Mouse (Mus musculus) embryonic facial prominence, embryonic 12.5 days (tissue): ENCODE results near the gene Tcea3. TPM values are rescaled to one million over a fixed set of nuclear protein-coding genes. Genes with fewer than 3 reads are reported as not detected.

ENCODE experiments used
- ATAC-seq: fragments of 200-750 bp; cut with Nextera tagmentation; 2 replicates; pipeline ENCODE4 v1.8.0; 2017; ENCODE audit not compliant: insufficient number of reproducible peaks, insufficient read depth, low FRiP score, low TSS enrichment
- H3K27ac ChIP-seq: fragments of 300-500 bp; sonication (generic); 2 replicates; pipeline ENCODE4 v1.5.1; 2016; ENCODE audit warnings: mild to moderate bottlenecking
- H3K27me3 ChIP-seq: fragments of 300-500 bp; sonication (generic); 2 replicates; pipeline ENCODE4 v1.6.1; 2016; ENCODE audit warnings: mild to moderate bottlenecking, moderate library complexity
- H3K36me3 ChIP-seq: fragments of 300-500 bp; sonication (generic); 2 replicates; pipeline ENCODE4 v1.6.1; 2016; ENCODE audit warnings: mild to moderate bottlenecking
- H3K4me1 ChIP-seq: fragments of 300-500 bp; sonication (generic); 2 replicates; pipeline ENCODE4 v1.6.1; 2016
- H3K4me2 ChIP-seq: fragments of 300-500 bp; sonication (generic); replicated peaks from 2 replicates; pipeline ENCODE4 v1.6.1; 2016; ENCODE audit warnings: mild to moderate bottlenecking, moderate library complexity
- H3K4me3 ChIP-seq: fragments of 300-500 bp; sonication (generic); 2 replicates; pipeline ENCODE4 v1.5.1; 2016; ENCODE audit warnings: mild to moderate bottlenecking
- H3K9ac ChIP-seq: fragments of 300-500 bp; sonication (generic); 2 replicates; pipeline ENCODE4 v1.6.1; 2016; ENCODE audit warnings: mild to moderate bottlenecking, moderate library complexity
- H3K9me3 ChIP-seq: fragments of 300-500 bp; sonication (generic); 2 replicates; pipeline ENCODE4 v1.6.1; 2016; ENCODE audit warnings: mild to moderate bottlenecking, moderate library complexity
- WGBS: fragments of 180-500 bp; shearing (Covaris S2); methylation state at CpG from one replicate; pipeline ENCODE4 v1.1.7; 2016; 5-methylcytosine and 5-hydroxymethylcytosine counted together
- polyA plus RNA-seq: library from polyadenylated mRNA; unstranded; fragments of >200 nt; fragmentation: Nextera tagmentation; extraction: Ambion mirVana; gene quantifications from 2 replicates; pipeline ENCODE4 v1.2.1, GENCODE M21; 2016

Tcea3 gene
- polyA plus RNA-seq, 1 experiment from 2014 or later, result 4.1 TPM

DNA sequence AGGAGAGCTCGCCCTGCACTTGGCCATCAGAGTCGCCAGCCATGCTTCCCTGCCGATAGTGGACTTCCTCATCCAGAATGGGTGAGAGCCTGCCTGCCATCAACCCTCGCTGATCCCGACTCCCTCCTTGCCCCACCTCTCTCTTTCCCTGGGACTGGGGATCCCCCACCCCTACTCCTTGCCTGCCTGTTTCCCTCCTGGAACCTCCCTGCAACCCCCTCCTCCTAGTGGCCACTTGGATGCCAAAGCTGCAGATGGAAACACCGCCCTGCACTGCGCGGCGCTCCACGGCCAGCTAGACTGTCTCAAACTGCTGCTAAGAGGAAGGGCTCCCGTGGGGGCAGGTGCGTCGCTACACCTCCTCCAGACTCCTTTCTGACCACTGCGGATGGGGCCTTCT, 7.4 kb upstream of the Tcea3 start:
- peaks cover 61% of the 10 kb centered on the region for H3K27me3 ChIP-seq
- no peaks in the 10 kb centered on the region for H3K9me3 ChIP-seq
- no peak overlapping the region for H3K9ac ChIP-seq
- no peak overlapping the region for H3K4me2 ChIP-seq
- H3K27ac ChIP-seq, result no peak overlapping the region
- H3K36me3 ChIP-seq, result peaks cover 34% of the 10 kb centered on the region
- no peak overlapping the region for H3K4me3 ChIP-seq
- 68% methylated on average over 14 of the region's 14 CpGs for WGBS
- no peak for ATAC-seq
- H3K4me1 ChIP-seq, result peaks cover 6% of the 10 kb centered on the region

GRCm38 (mm10) chr4:136240955-136241354, 6.6 kb upstream of the Tcea3 start:
- H3K27me3 ChIP-seq, result peaks cover 69% of the 10 kb centered on the region
- ATAC-seq, result no peak
- WGBS, result 42% methylated on average over 8 of the region's 8 CpGs
- H3K4me2 ChIP-seq, result no peak overlapping the region
- H3K4me3 ChIP-seq, result no peak overlapping the region
- no peak overlapping the region for H3K27ac ChIP-seq
- no peak overlapping the region for H3K9ac ChIP-seq
- H3K4me1 ChIP-seq, result peaks cover 6% of the 10 kb centered on the region
- peaks cover 33% of the 10 kb centered on the region for H3K36me3 ChIP-seq
- no peaks in the 10 kb centered on the region for H3K9me3 ChIP-seq

GRCm38 (mm10) chr4:136242065-136242703, 5.3 kb upstream of the Tcea3 start:
- Histone ChIP-seq H3K4me3 (no peak overlapping the region), H3K9me3 (no peaks in the 10 kb centered on the region), H3K4me2 (no peak overlapping the region), H3K9ac (no peak overlapping the region), H3K27ac (no peak overlapping the region), H3K27me3 (peaks cover 77% of the 10 kb centered on the region), H3K4me1 (peaks cover 17% of the 10 kb centered on the region), H3K36me3 (peaks cover 24% of the 10 kb centered on the region)
- WGBS, result 47% methylated on average over 8 of the region's 8 CpGs
- ATAC-seq, result no peak

- Histone ChIP-seq H3K9me3 (no peaks in the 10 kb centered on the region), H3K36me3 (peaks cover 24% of the 10 kb centered on the region), H3K27me3 (peaks cover 77% of the 10 kb centered on the region), H3K4me1 (peaks cover 22% of the 10 kb centered on the region), H3K9ac (no peak overlapping the region), H3K4me3 (no peak overlapping the region), H3K27ac (no peak overlapping the region), H3K4me2 (no peak overlapping the region)
- 78% methylated on average over 7 of the region's 7 CpGs for WGBS
- no peak for ATAC-seq
These were observed 4.8 kb upstream of the Tcea3 start for GRCm38 (mm10) chr4:136242728-136243127.

GRCm38 (mm10) chr4:136244208-136244607, 3.3 kb upstream of the Tcea3 start:
- Histone ChIP-seq H3K9ac (no peak overlapping the region), H3K9me3 (no peaks in the 10 kb centered on the region), H3K27me3 (peaks cover 78% of the 10 kb centered on the region), H3K36me3 (peaks cover 24% of the 10 kb centered on the region), H3K4me2 (no peak overlapping the region), H3K27ac (no peak overlapping the region), H3K4me1 (peaks cover 31% of the 10 kb centered on the region), H3K4me3 (no peak overlapping the region)
- whole genome bisulfite sequencing, result 63% methylated on average over 7 of the region's 7 CpGs
- ATAC-seq, result no peak

- Histone ChIP-seq H3K4me1 (peaks cover 33% of the 10 kb centered on the region), H3K9ac (no peak overlapping the region)
These were observed 1.8 kb upstream of the Tcea3 start for GRCm38 (mm10) chr4:136245681-136246080.

GRCm38 (mm10) chr4:136246568-136246969, 960 bp upstream of the Tcea3 start:
- Histone ChIP-seq H3K4me1 (peaks cover 33% of the 10 kb centered on the region), H3K9ac (peak overlapping the region; percentile 10; the same call in 1 of the 2 replicates), H3K27me3 (peaks cover 79% of the 10 kb centered on the region), H3K27ac (no peak overlapping the region), H3K36me3 (peaks cover 16% of the 10 kb centered on the region), H3K4me3 (no peak overlapping the region), H3K4me2 (peak overlapping the region; percentile 6; the same call in 1 of the 2 replicates), H3K9me3 (no peaks in the 10 kb centered on the region)
- WGBS, result 4% methylated on average over 12 of the region's 12 CpGs
- no peak for ATAC-seq

More at GRCm38 (mm10) chr4:136245681-136246080, 1.8 kb upstream of the Tcea3 start:
- WGBS, result 31% methylated on average over 5 of the region's 5 CpGs
- Histone ChIP-seq H3K4me3 (no peak overlapping the region), H3K27me3 (peaks cover 79% of the 10 kb centered on the region), H3K9me3 (no peaks in the 10 kb centered on the region), H3K4me2 (no peak overlapping the region), H3K36me3 (peaks cover 24% of the 10 kb centered on the region), H3K27ac (no peak overlapping the region)
- ATAC-seq, result no peak

GRCm38 (mm10) chr4:136247386-136247728, 172 bp upstream of the Tcea3 start:
- Histone ChIP-seq H3K27me3 (peaks cover 84% of the 10 kb centered on the region), H3K27ac (no peak overlapping the region), H3K36me3 (peaks cover 12% of the 10 kb centered on the region; the same call in 1 of the 2 replicates), H3K9me3 (no peaks in the 10 kb centered on the region), H3K9ac (peak overlapping the region; percentile 47; the same call in 1 of the 2 replicates), H3K4me2 (peak overlapping the region; percentile 96), H3K4me1 (peaks cover 33% of the 10 kb centered on the region), H3K4me3 (peak overlapping the region; percentile 50)
- ATAC-seq, result 0 out of 2 replicates have a peak, but pooled peaks have one; percentile 36
- WGBS, result under 1% methylated on average over 14 of the region's 14 CpGs

GRCm38 (mm10) chr4:136248464-136249331, 1.2 kb downstream of the Tcea3 start:
- under 1% methylated on average over 34 of the region's 37 CpGs for WGBS
- ATAC-seq, result no peak
- Histone ChIP-seq H3K27ac (no peak overlapping the region), H3K27me3 (peaks cover 79% of the 10 kb centered on the region), H3K4me1 (peaks cover 33% of the 10 kb centered on the region), H3K4me3 (peak overlapping the region; percentile 50), H3K9ac (peak overlapping the region; percentile 47), H3K36me3 (peaks cover 1% of the 10 kb centered on the region; the same call in 1 of the 2 replicates), H3K9me3 (no peaks in the 10 kb centered on the region), H3K4me2 (peak overlapping the region; percentile 96)

- Histone ChIP-seq H3K9me3 (no peaks in the 10 kb centered on the region), H3K27me3 (peaks cover 73% of the 10 kb centered on the region), H3K9ac (no peak overlapping the region), H3K4me2 (0 out of 2 replicates have a peak overlapping the region, but pooled peaks have one; percentile 96), H3K4me3 (0 out of 2 replicates have a peak overlapping the region, but pooled peaks have one; percentile 50), H3K27ac (no peak overlapping the region), H3K36me3 (no peaks in the 10 kb centered on the region; the same call in 1 of the 2 replicates), H3K4me1 (peaks cover 33% of the 10 kb centered on the region)
- WGBS, result 5% methylated on average over 11 of the region's 11 CpGs
- ATAC-seq, result no peak
These were observed 1.8 kb downstream of the Tcea3 start for GRCm38 (mm10) chr4:136249332-136249647.

DNA sequence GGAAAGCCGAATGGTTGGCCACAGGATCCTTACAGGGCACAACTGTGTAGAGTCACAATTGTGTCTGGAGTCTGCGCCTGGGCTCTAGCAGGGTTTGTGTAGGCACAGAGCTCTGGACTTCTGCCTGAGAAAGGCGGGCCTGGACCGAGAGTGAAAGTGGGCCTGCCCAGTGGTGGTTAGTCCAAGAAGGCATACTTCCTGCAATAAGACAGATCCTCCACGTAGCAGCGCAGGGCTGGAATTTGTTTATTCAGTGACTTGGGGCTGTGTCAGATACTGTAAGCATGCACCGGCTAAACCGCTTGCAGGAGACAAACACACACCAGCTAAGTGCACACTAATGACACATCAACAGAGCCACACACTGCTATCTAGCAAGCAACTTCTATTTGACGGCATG, 2.3 kb downstream of the Tcea3 start:
- Histone ChIP-seq H3K4me2 (no peak overlapping the region), H3K27me3 (peaks cover 68% of the 10 kb centered on the region), H3K4me1 (peaks cover 33% of the 10 kb centered on the region), H3K9me3 (no peaks in the 10 kb centered on the region), H3K36me3 (no peaks in the 10 kb centered on the region), H3K9ac (no peak overlapping the region), H3K4me3 (no peak overlapping the region), H3K27ac (no peak overlapping the region)
- ATAC-seq, result no peak
- WGBS, result 35% methylated on average over 9 of the region's 9 CpGs

DNA sequence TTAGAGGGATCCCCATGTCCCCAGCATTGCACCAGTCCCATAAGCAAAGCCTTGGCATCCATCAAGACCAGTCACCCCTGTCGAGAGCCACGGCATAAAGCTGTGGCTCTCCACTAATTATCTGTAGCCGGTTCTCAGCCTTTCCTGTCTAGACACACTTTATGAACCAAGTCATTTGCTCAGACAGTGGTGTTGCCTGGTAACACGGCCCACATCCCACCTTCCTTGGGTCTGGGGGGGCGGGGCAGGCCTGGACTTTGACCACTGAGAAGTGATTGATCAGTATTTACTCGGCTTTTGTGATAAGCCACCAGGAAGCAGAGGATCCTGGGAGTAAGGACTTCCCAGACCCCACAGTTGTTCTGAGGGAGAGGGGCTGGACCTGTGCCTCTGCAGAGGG, 8.4 kb downstream of the Tcea3 start:
- ATAC-seq, result no peak
- no peaks in the 10 kb centered on the region for H3K4me1 ChIP-seq
- 64% methylated on average over 6 of the region's 6 CpGs for WGBS

More for the DNA sequence above, 8.4 kb downstream of the Tcea3 start:
- Histone ChIP-seq H3K4me3 (no peak overlapping the region), H3K9ac (no peak overlapping the region), H3K27me3 (peaks cover 8% of the 10 kb centered on the region; the same call in 1 of the 2 replicates), H3K36me3 (no peaks in the 10 kb centered on the region), H3K9me3 (no peaks in the 10 kb centered on the region), H3K4me2 (no peak overlapping the region), H3K27ac (no peak overlapping the region)
